Mouse (Mus musculus): ENCODE measurements around the gene Bmp2k. TPM values are rescaled to one million over a fixed set of nuclear protein-coding genes. Genes with fewer than 3 reads are reported as not detected.
A peak's percentile ranks its signal among the peaks of the same experiment; 100 is the strongest.

The Bmp2k gene
- polyA plus RNA-seq (2021): 13.9 TPM

- no peak for TF ChIP-seq CTCF (IDR thresholded peaks at IDR 0.05)
- in situ Hi-C loops (cut with MboI; ENCODE audit: low pct_unique_long_range_greater_than_20kb): loop anchor here (5.0 kb wide), 1 partner anchor 65 kb away; no protein-coding TSS in a partner anchor
- peak; percentile 47 for DNase-seq (ENCODE audit: low read depth, low spot score)
- POLR2A ChIA-PET: interaction anchor here (0.6 to 2.1 kb wide), 4 partner anchors 17 to 96 kb away, joined by 3 to 9 read pairs (median 4); no protein-coding TSS in a partner anchor
- H3K27me3 ChIP-seq: no peaks in the 10 kb centered on the region
- peak; percentile 91 for ATAC-seq
- CTCF ChIA-PET: interaction anchor here (1.4 to 2.9 kb wide), 2 partner anchors 12 to 17 kb away, joined by 3 to 15 read pairs; no protein-coding TSS in a partner anchor
Measured at GRCm38 (mm10) chr5:96997310-96997801, at the start of gene Bmp2k. Gene Bmp2k, plus strand, starts transcription at chr5:96997689.

- ChIA-PET POLR2A (interaction anchor here (1.3 kb wide), 1 partner anchor 9 kb away, joined by 3 read pairs; no protein-coding TSS in a partner anchor), CTCF (interaction anchor here (0.8 to 1.2 kb wide), 4 partner anchors 10 to 23 kb away, joined by 3 read pairs; no protein-coding TSS in a partner anchor)
- no peaks in the 10 kb centered on the region for H3K27me3 ChIP-seq
- in situ Hi-C loops (cut with MboI; ENCODE audit: low pct_unique_long_range_greater_than_20kb): no loop called here
- no peak for TF ChIP-seq CTCF (IDR thresholded peaks at IDR 0.05)
- no peak for ATAC-seq
- no peak for DNase-seq (ENCODE audit: low read depth, low spot score)
Measured at GRCm38 (mm10) chr5:96948856-96949527, 48.5 kb upstream of the Bmp2k start.

- no peaks in the 10 kb centered on the region for H3K27me3 ChIP-seq
- ATAC-seq (no peak), DNase-seq (ENCODE audit: low read depth, low spot score) (no peak)
- in situ Hi-C loops (cut with MboI; ENCODE audit: low pct_unique_long_range_greater_than_20kb): no loop called here
- TF ChIP-seq CTCF (IDR thresholded peaks at IDR 0.05): no peak
- ChIA-PET CTCF (interaction anchor here (0.8 to 1.7 kb wide), 3 partner anchors 9 to 21 kb away, joined by 3 to 5 read pairs (median 3); no protein-coding TSS in a partner anchor), POLR2A (no interaction called here)
Measured at GRCm38 (mm10) chr5:96949839-96950666, 47.4 kb upstream of the Bmp2k start.

GRCm38 (mm10) chr5:96950667-96951492 is 46.6 kb upstream of the Bmp2k start:
- TF ChIP-seq CTCF (IDR thresholded peaks at IDR 0.05): no peak
- DNase-seq (ENCODE audit: low read depth, low spot score) (no peak), ATAC-seq (no peak)
- CTCF ChIA-PET: interaction anchor here (1.7 kb wide), 1 partner anchor 22 kb away, joined by 5 read pairs; no protein-coding TSS in a partner anchor
- POLR2A ChIA-PET: no interaction called here
- in situ Hi-C loops (cut with MboI; ENCODE audit: low pct_unique_long_range_greater_than_20kb): no loop called here
- H3K27me3 ChIP-seq: no peaks in the 10 kb centered on the region

GRCm38 (mm10) chr5:96951493-96952105 is 45.9 kb upstream of the Bmp2k start:
- in situ Hi-C loops (cut with MboI; ENCODE audit: low pct_unique_long_range_greater_than_20kb): no loop called here
- ChIA-PET POLR2A (no interaction called here), CTCF (interaction anchor here (1.7 kb wide), 1 partner anchor 23 kb away, joined by 5 read pairs; no protein-coding TSS in a partner anchor)
- ATAC-seq (no peak), DNase-seq (ENCODE audit: low read depth, low spot score) (no peak)
- TF ChIP-seq CTCF (IDR thresholded peaks at IDR 0.05): no peak
- H3K27me3 ChIP-seq: no peaks in the 10 kb centered on the region

- CTCF ChIA-PET: interaction anchor here (1.1 to 2.3 kb wide), 3 partner anchors 12 to 42 kb away, joined by 3 to 7 read pairs (median 4); no protein-coding TSS in a partner anchor
Measured at GRCm38 (mm10) chr5:96954040-96954439, 43.4 kb upstream of the Bmp2k start.

GRCm38 (mm10) chr5:96954466-96955027 is 42.9 kb upstream of the Bmp2k start:
- TF ChIP-seq CTCF (IDR thresholded peaks at IDR 0.05): no peak
- H3K27me3 ChIP-seq: no peaks in the 10 kb centered on the region
- POLR2A ChIA-PET: no interaction called here
- in situ Hi-C loops (cut with MboI; ENCODE audit: low pct_unique_long_range_greater_than_20kb): no loop called here
- no peak for DNase-seq (ENCODE audit: low read depth, low spot score)
- CTCF ChIA-PET: interaction anchor here (1.1 to 2.3 kb wide), 4 partner anchors 12 to 42 kb away, joined by 3 to 7 read pairs (median 4); no protein-coding TSS in a partner anchor
- ATAC-seq: no peak

More at GRCm38 (mm10) chr5:96954040-96954439, 43.4 kb upstream of the Bmp2k start:
- in situ Hi-C loops (cut with MboI; ENCODE audit: low pct_unique_long_range_greater_than_20kb): no loop called here
- POLR2A ChIA-PET: interaction anchor here (0.5 kb wide), 1 partner anchor 151 kb away, joined by 7 read pairs; no protein-coding TSS in a partner anchor
- DNase-seq (ENCODE audit: low read depth, low spot score) (no peak), ATAC-seq (no peak)
- no peak for TF ChIP-seq CTCF (IDR thresholded peaks at IDR 0.05)
- H3K27me3 ChIP-seq: no peaks in the 10 kb centered on the region

GRCm38 (mm10) chr5:96956926-96957325 is 40.6 kb upstream of the Bmp2k start:
- DNase-seq (ENCODE audit: low read depth, low spot score): no peak
- CTCF ChIA-PET: no interaction called here
- TF ChIP-seq CTCF (IDR thresholded peaks at IDR 0.05): no peak
- in situ Hi-C loops (cut with MboI; ENCODE audit: low pct_unique_long_range_greater_than_20kb): no loop called here
- POLR2A ChIA-PET: interaction anchor here (0.6 kb wide), 1 partner anchor 17 kb away, joined by 5 read pairs; no protein-coding TSS in a partner anchor
- no peak for ATAC-seq
- no peaks in the 10 kb centered on the region for H3K27me3 ChIP-seq

GRCm38 (mm10) chr5:96961122-96961521 is 36.4 kb upstream of the Bmp2k start:
- ChIA-PET CTCF (interaction anchor here (0.8 to 0.9 kb wide), 2 partner anchors 10 to 15 kb away, joined by 3 read pairs; no protein-coding TSS in a partner anchor), POLR2A (no interaction called here)
- DNase-seq (ENCODE audit: low read depth, low spot score): no peak
- in situ Hi-C loops (cut with MboI; ENCODE audit: low pct_unique_long_range_greater_than_20kb): no loop called here
- H3K27me3 ChIP-seq: no peaks in the 10 kb centered on the region
- TF ChIP-seq CTCF (IDR thresholded peaks at IDR 0.05): no peak
- ATAC-seq: no peak

Measured in Patski (cell line).